Mouse (Mus musculus) embryo, embryonic 10 days (tissue): ENCODE results near the gene Cd2.

Experiments
- DNase-seq: peaks from one replicate; pipeline ENCODE4 v3.0.0-alpha.2; 2015; ENCODE audit warnings: low spot score

Cd2 gene

GRCm38 (mm10) chr3:101287911-101288311 lies at the start of gene Cd2:
Cd2 (minus strand) TSS chr3:101287939.
- no peak for DNase-seq

- DNase-seq, result peak; percentile 65
Observed at GRCm38 (mm10) chr3:101328617-101329016, 40.9 kb upstream of the Cd2 start.

- DNase-seq, result no peak
Observed at GRCm38 (mm10) chr3:101327248-101327647, 39.5 kb upstream of the Cd2 start.

GRCm38 (mm10) chr3:101322437-101322836 lies 34.7 kb upstream of the Cd2 start:
- no peak for DNase-seq

GRCm38 (mm10) chr3:101320874-101321273 lies 33.1 kb upstream of the Cd2 start:
- no peak for DNase-seq

- DNase-seq, result no peak
Observed at GRCm38 (mm10) chr3:101318516-101319170, 30.9 kb upstream of the Cd2 start.

- DNase-seq, result peak; percentile 53
Observed at GRCm38 (mm10) chr3:101318115-101318514, 30.4 kb upstream of the Cd2 start.

GRCm38 (mm10) chr3:101314954-101315353 lies 27.2 kb upstream of the Cd2 start:
- no peak for DNase-seq

- DNase-seq, result no peak
Observed at GRCm38 (mm10) chr3:101313266-101314051, 25.7 kb upstream of the Cd2 start.

GRCm38 (mm10) chr3:101310977-101311376 lies 23.2 kb upstream of the Cd2 start:
- no peak for DNase-seq

GRCm38 (mm10) chr3:101309626-101310025 lies 21.9 kb upstream of the Cd2 start:
- DNase-seq, result no peak

GRCm38 (mm10) chr3:101306090-101306489 lies 18.4 kb upstream of the Cd2 start:
- DNase-seq, result no peak

- DNase-seq, result no peak
Observed at GRCm38 (mm10) chr3:101305046-101305445, 17.3 kb upstream of the Cd2 start.

- DNase-seq, result peak; percentile 76
Observed at GRCm38 (mm10) chr3:101304156-101304555, 16.4 kb upstream of the Cd2 start.

- peak; percentile 69 for DNase-seq
Observed at GRCm38 (mm10) chr3:101300271-101301071, 12.7 kb upstream of the Cd2 start.

- DNase-seq, result peak; percentile 54
Observed at GRCm38 (mm10) chr3:101299591-101299990, 11.9 kb upstream of the Cd2 start.

- DNase-seq, result no peak
Observed at GRCm38 (mm10) chr3:101297221-101297620, 9.5 kb upstream of the Cd2 start.

GRCm38 (mm10) chr3:101295931-101296820 lies 8.4 kb upstream of the Cd2 start:
- no peak for DNase-seq

- peak; percentile 93 for DNase-seq
Observed at GRCm38 (mm10) chr3:101295366-101295867, 7.7 kb upstream of the Cd2 start.

GRCm38 (mm10) chr3:101294487-101295365 lies 7.0 kb upstream of the Cd2 start:
- no peak for DNase-seq
